Mouse (Mus musculus) liver, adult 2 months (tissue): ENCODE data around the gene Ccdc167.

Experiments
- CTCF ChIP-seq: fragments of 200-500 bp; IDR thresholded peaks from 2 replicates; pipeline ENCODE4 v1.5.1; 2011; ENCODE audit warnings: low read depth, low read length, control low read depth
- POLR2A ChIP-seq: fragments of 200-500 bp; IDR thresholded peaks from 2 replicates; pipeline ENCODE4 v1.6.1; 2011; ENCODE audit warnings: low read length, control low read depth; ENCODE audit not compliant: insufficient read depth; ENCODE audit errors: extremely low read depth

- TF ChIP-seq POLR2A: 0 out of 2 replicates have a peak, but pooled peaks have one; percentile 16
- TF ChIP-seq CTCF: no peak
These were observed at the start of gene Ccdc167 for GRCm38 (mm10) chr17:29716732-29717445.
